Mouse (Mus musculus) G1E (cell line): Measurements from ENCODE around the gene Col4a2.

Source experiments
- CTCF ChIP-seq: IDR thresholded peaks from 2 replicates; pipeline ENCODE4 v1.5.1; 2012; ENCODE audit warnings: low read depth, low read length, inconsistent platforms, mixed read lengths
- GATA1 ChIP-seq: IDR thresholded peaks from 2 replicates; pipeline ENCODE4 v1.6.1; 2012; ENCODE audit warnings: borderline replicate concordance, low read length, inconsistent platforms, mixed read lengths
- GATA2 ChIP-seq: IDR thresholded peaks from 2 replicates; pipeline ENCODE4 v1.6.1; 2012; ENCODE audit warnings: low read depth, low read length, inconsistent platforms, borderline replicate concordance
- TAL1 ChIP-seq: conservative IDR thresholded peaks from 2 replicates; pipeline ENCODE4 v1.6.1; 2012; ENCODE audit warnings: low read depth, low read length, inconsistent platforms, mixed read lengths

- TF ChIP-seq CTCF: no peak
- no peak for TF ChIP-seq TAL1
- no peak for TF ChIP-seq GATA1
- TF ChIP-seq GATA2: no peak
Observed at GRCm38 (mm10) chr8:11382059-11382810, 69.6 kb downstream of the Col4a2 start.
